Mouse (Mus musculus): ENCODE data around the gene Fbxl18. TPM values are rescaled to one million over a fixed set of nuclear protein-coding genes. Genes with fewer than 3 reads are reported as not detected.

The Fbxl18 gene
- polyA plus RNA-seq (2014; fragmentation: Nextera tagmentation; extraction: Ambion mirVana), result 22.5 and 24.1 TPM in 2 replicates

- peak within 1 kb of the TSS; percentile 79 for H3K4me3 ChIP-seq (ENCODE audit: low read depth, low read length)
- H3K9ac ChIP-seq (replicated peaks; ENCODE audit: low read depth, low read length), result peak within 1 kb of the TSS; percentile 86
- H3K4me1 ChIP-seq (ENCODE audit: control insufficient read depth, insufficient read depth, low read length), result peaks cover 21% of the 10 kb centered on the region
- H3K9me3 ChIP-seq (ENCODE audit: control insufficient read depth, low read length), result no peaks in the 10 kb centered on the region
- ATAC-seq (ENCODE audit: low read depth), result peak; percentile 97
- H3K36me3 ChIP-seq (ENCODE audit: control insufficient read depth, insufficient read depth, low read length), result peaks cover 10% of the 10 kb centered on the region
- no peaks in the 10 kb centered on the region for H3K27me3 ChIP-seq (ENCODE audit: control insufficient read depth, insufficient read depth, low read length)
- peak within 1 kb of the TSS; percentile 84 for H3K27ac ChIP-seq (ENCODE audit: low read depth, low read length)
- peak within 1 kb of the TSS; percentile 87 for H3K4me2 ChIP-seq (ENCODE audit: low read depth, low read length)
- WGBS, result under 1% methylated on average over 39 of the region's 40 CpGs
These were observed at the start of gene Fbxl18 for GRCm38 (mm10) chr5:142894918-142895613. Gene Fbxl18 (minus strand): TSS chr5:142895421.

GRCm38 (mm10) chr5:142940393-142940792, 45.2 kb upstream of the Fbxl18 start:
- H3K4me2 ChIP-seq (ENCODE audit: low read depth, low read length), result no peak overlapping the region
- ATAC-seq (ENCODE audit: low read depth), result no peak
- 66% methylated on average over 2 of the region's 2 CpGs for WGBS
- H3K27me3 ChIP-seq (ENCODE audit: control insufficient read depth, insufficient read depth, low read length), result no peaks in the 10 kb centered on the region
- no peak overlapping the region for H3K27ac ChIP-seq (ENCODE audit: low read depth, low read length)
- no peaks in the 10 kb centered on the region for H3K36me3 ChIP-seq (ENCODE audit: control insufficient read depth, insufficient read depth, low read length)
- H3K4me1 ChIP-seq (ENCODE audit: control insufficient read depth, insufficient read depth, low read length), result no peaks in the 10 kb centered on the region; the same call in 1 of the 2 replicates
- no peaks in the 10 kb centered on the region for H3K9me3 ChIP-seq (ENCODE audit: control insufficient read depth, low read length)
- no peak overlapping the region for H3K4me3 ChIP-seq (ENCODE audit: low read depth, low read length)
- H3K9ac ChIP-seq (replicated peaks; ENCODE audit: low read depth, low read length), result no peak overlapping the region

- Histone ChIP-seq H3K9me3 (ENCODE audit: control insufficient read depth, low read length) (no peaks in the 10 kb centered on the region), H3K4me3 (ENCODE audit: low read depth, low read length) (no peak overlapping the region), H3K27ac (ENCODE audit: low read depth, low read length) (no peak overlapping the region), H3K27me3 (ENCODE audit: control insufficient read depth, insufficient read depth, low read length) (no peaks in the 10 kb centered on the region), H3K9ac (replicated peaks; ENCODE audit: low read depth, low read length) (no peak overlapping the region), H3K4me2 (ENCODE audit: low read depth, low read length) (no peak overlapping the region), H3K4me1 (ENCODE audit: control insufficient read depth, insufficient read depth, low read length) (no peaks in the 10 kb centered on the region; the same call in 1 of the 2 replicates), H3K36me3 (ENCODE audit: control insufficient read depth, insufficient read depth, low read length) (no peaks in the 10 kb centered on the region)
- 36% methylated on average over 19 of the region's 19 CpGs for WGBS
- ATAC-seq (ENCODE audit: low read depth), result no peak
These were observed 42.9 kb upstream of the Fbxl18 start for GRCm38 (mm10) chr5:142937956-142938727.

- H3K4me3 ChIP-seq (ENCODE audit: low read depth, low read length), result no peak overlapping the region
- H3K9ac ChIP-seq (replicated peaks; ENCODE audit: low read depth, low read length), result no peak overlapping the region
- H3K36me3 ChIP-seq (ENCODE audit: control insufficient read depth, insufficient read depth, low read length), result no peaks in the 10 kb centered on the region
- H3K4me1 ChIP-seq (ENCODE audit: control insufficient read depth, insufficient read depth, low read length), result no peaks in the 10 kb centered on the region; the same call in 1 of the 2 replicates
- ATAC-seq (ENCODE audit: low read depth), result peak; percentile 61; the same call in 1 of the 2 replicates
- H3K9me3 ChIP-seq (ENCODE audit: control insufficient read depth, low read length), result no peaks in the 10 kb centered on the region
- H3K27me3 ChIP-seq (ENCODE audit: control insufficient read depth, insufficient read depth, low read length), result no peaks in the 10 kb centered on the region
- H3K4me2 ChIP-seq (ENCODE audit: low read depth, low read length), result peak overlapping the region; percentile 30; the same call in 1 of the 2 replicates
- WGBS, result 5% methylated on average over 17 of the region's 17 CpGs
- H3K27ac ChIP-seq (ENCODE audit: low read depth, low read length), result no peak overlapping the region
These were observed 41.1 kb upstream of the Fbxl18 start for GRCm38 (mm10) chr5:142936336-142936719.

- H3K27ac ChIP-seq (ENCODE audit: low read depth, low read length), result no peak overlapping the region
- H3K27me3 ChIP-seq (ENCODE audit: control insufficient read depth, insufficient read depth, low read length), result no peaks in the 10 kb centered on the region
- H3K4me2 ChIP-seq (ENCODE audit: low read depth, low read length), result peak overlapping the region; percentile 30; the same call in 1 of the 2 replicates
- H3K4me3 ChIP-seq (ENCODE audit: low read depth, low read length), result no peak overlapping the region
- WGBS, result 18% methylated on average over 13 of the region's 13 CpGs
- H3K9me3 ChIP-seq (ENCODE audit: control insufficient read depth, low read length), result no peaks in the 10 kb centered on the region
- no peaks in the 10 kb centered on the region for H3K36me3 ChIP-seq (ENCODE audit: control insufficient read depth, insufficient read depth, low read length)
- H3K9ac ChIP-seq (replicated peaks; ENCODE audit: low read depth, low read length), result no peak overlapping the region
- peak; percentile 64; the same call in 1 of the 2 replicates for ATAC-seq (ENCODE audit: low read depth)
- H3K4me1 ChIP-seq (ENCODE audit: control insufficient read depth, insufficient read depth, low read length), result no peaks in the 10 kb centered on the region; the same call in 1 of the 2 replicates
These were observed 40.6 kb upstream of the Fbxl18 start for GRCm38 (mm10) chr5:142935642-142936335.

- no peak for ATAC-seq (ENCODE audit: low read depth)
- H3K4me1 ChIP-seq (ENCODE audit: control insufficient read depth, insufficient read depth, low read length), result peaks cover 4% of the 10 kb centered on the region
- WGBS, result 86% methylated on average over 8 of the region's 8 CpGs
- no peaks in the 10 kb centered on the region for H3K9me3 ChIP-seq (ENCODE audit: control insufficient read depth, low read length)
- no peaks in the 10 kb centered on the region for H3K36me3 ChIP-seq (ENCODE audit: control insufficient read depth, insufficient read depth, low read length)
- H3K9ac ChIP-seq (replicated peaks; ENCODE audit: low read depth, low read length), result no peak overlapping the region
- no peak overlapping the region for H3K4me3 ChIP-seq (ENCODE audit: low read depth, low read length)
- H3K27me3 ChIP-seq (ENCODE audit: control insufficient read depth, insufficient read depth, low read length), result no peaks in the 10 kb centered on the region
- H3K27ac ChIP-seq (ENCODE audit: low read depth, low read length), result no peak overlapping the region
- no peak overlapping the region for H3K4me2 ChIP-seq (ENCODE audit: low read depth, low read length)
These were observed 37.5 kb upstream of the Fbxl18 start for GRCm38 (mm10) chr5:142932731-142933130.

GRCm38 (mm10) chr5:142932084-142932685, 37.0 kb upstream of the Fbxl18 start:
- no peaks in the 10 kb centered on the region for H3K9me3 ChIP-seq (ENCODE audit: control insufficient read depth, low read length)
- peaks cover 4% of the 10 kb centered on the region for H3K4me1 ChIP-seq (ENCODE audit: control insufficient read depth, insufficient read depth, low read length)
- H3K27me3 ChIP-seq (ENCODE audit: control insufficient read depth, insufficient read depth, low read length), result no peaks in the 10 kb centered on the region
- H3K4me3 ChIP-seq (ENCODE audit: low read depth, low read length), result no peak overlapping the region
- H3K9ac ChIP-seq (replicated peaks; ENCODE audit: low read depth, low read length), result no peak overlapping the region
- H3K36me3 ChIP-seq (ENCODE audit: control insufficient read depth, insufficient read depth, low read length), result no peaks in the 10 kb centered on the region
- no peak overlapping the region for H3K4me2 ChIP-seq (ENCODE audit: low read depth, low read length)
- WGBS, result 29% methylated on average over 9 of the region's 9 CpGs
- no peak for ATAC-seq (ENCODE audit: low read depth)
- H3K27ac ChIP-seq (ENCODE audit: low read depth, low read length), result no peak overlapping the region

- Histone ChIP-seq H3K27ac (ENCODE audit: low read depth, low read length) (no peak overlapping the region), H3K4me3 (ENCODE audit: low read depth, low read length) (no peak overlapping the region), H3K36me3 (ENCODE audit: control insufficient read depth, insufficient read depth, low read length) (no peaks in the 10 kb centered on the region), H3K9me3 (ENCODE audit: control insufficient read depth, low read length) (no peaks in the 10 kb centered on the region), H3K4me2 (ENCODE audit: low read depth, low read length) (no peak overlapping the region), H3K4me1 (ENCODE audit: control insufficient read depth, insufficient read depth, low read length) (peaks cover 4% of the 10 kb centered on the region), H3K9ac (replicated peaks; ENCODE audit: low read depth, low read length) (no peak overlapping the region), H3K27me3 (ENCODE audit: control insufficient read depth, insufficient read depth, low read length) (no peaks in the 10 kb centered on the region)
- no peak for ATAC-seq (ENCODE audit: low read depth)
- WGBS, result 94% methylated on average over 9 of the region's 9 CpGs
These were observed 36.1 kb upstream of the Fbxl18 start for GRCm38 (mm10) chr5:142931241-142931745.
